Mouse (Mus musculus) embryonic facial prominence, embryonic 10.5 days (tissue): ENCODE data around the gene Slc4a1ap. TPM values are rescaled to one million over a fixed set of nuclear protein-coding genes. Genes with fewer than 3 reads are reported as not detected.

Source experiments
- DNase-seq: peaks from one replicate; pipeline ENCODE4 v3.0.0-alpha.2; 2017; ENCODE audit warnings: low spot score
- H3K27ac ChIP-seq: fragments of 300-500 bp; sonication (generic); replicated peaks from 2 replicates; pipeline ENCODE4 v1.5.1; 2016; ENCODE audit warnings: mild to moderate bottlenecking
- H3K27me3 ChIP-seq: fragments of 300-500 bp; sonication (generic); replicated peaks from 2 replicates; pipeline ENCODE4 v1.6.1; 2016; ENCODE audit warnings: low read depth, mild to moderate bottlenecking; ENCODE audit not compliant: poor library complexity, severe bottlenecking
- H3K36me3 ChIP-seq: fragments of 300-500 bp; sonication (generic); replicated peaks from 2 replicates; pipeline ENCODE4 v1.6.1; 2016; ENCODE audit warnings: mild to moderate bottlenecking, moderate library complexity
- H3K4me1 ChIP-seq: fragments of 300-500 bp; sonication (generic); 2 replicates; pipeline ENCODE4 v1.6.1; 2016
- H3K4me3 ChIP-seq: fragments of 300-500 bp; sonication (generic); 2 replicates; pipeline ENCODE4 v1.5.1; 2016; ENCODE audit warnings: mild to moderate bottlenecking, moderate library complexity
- H3K9me3 ChIP-seq: fragments of 300-500 bp; sonication (generic); 2 replicates; pipeline ENCODE4 v1.6.1; 2016; ENCODE audit warnings: mild to moderate bottlenecking
- WGBS: fragments of 180-500 bp; shearing (Covaris S2); methylation state at CpG from one replicate; pipeline ENCODE4 v1.1.7; 2016; 5-methylcytosine and 5-hydroxymethylcytosine counted together
- polyA plus RNA-seq: library from polyadenylated mRNA; unstranded; fragments of >200 nt; fragmentation: Nextera tagmentation; extraction: Ambion mirVana; gene quantifications from 2 replicates; pipeline ENCODE4 v1.2.1, GENCODE M21; 2016

The Slc4a1ap gene
- polyA plus RNA-seq, 1 experiment from 2014 or later, result 33.1 TPM

GRCm38 (mm10) chr5:31528560-31528959 is 1.8 kb downstream of the Slc4a1ap start:
- H3K9me3 ChIP-seq, result no peaks in the 10 kb centered on the region
- H3K27me3 ChIP-seq, result no peaks in the 10 kb centered on the region
- WGBS, result 68% methylated on average over 2 of the region's 2 CpGs
- peaks cover 51% of the 10 kb centered on the region for H3K36me3 ChIP-seq
- peak overlapping the region; percentile 99; the same call in 1 of the 2 replicates for H3K4me3 ChIP-seq
- DNase-seq, result no peak
- H3K27ac ChIP-seq, result no peak overlapping the region
- H3K4me1 ChIP-seq, result peaks cover 20% of the 10 kb centered on the region

- Histone ChIP-seq H3K4me1 (no peaks in the 10 kb centered on the region), H3K36me3 (peaks cover 97% of the 10 kb centered on the region), H3K27ac (no peak overlapping the region), H3K27me3 (no peaks in the 10 kb centered on the region), H3K4me3 (no peak overlapping the region), H3K9me3 (no peaks in the 10 kb centered on the region)
- DNase-seq, result no peak
- 91% methylated on average over 2 of the region's 2 CpGs for WGBS
Observed at GRCm38 (mm10) chr5:31535228-31535627, 8.4 kb downstream of the Slc4a1ap start.

GRCm38 (mm10) chr5:31559401-31559800 is 32.6 kb downstream of the Slc4a1ap start:
- no peaks in the 10 kb centered on the region for H3K9me3 ChIP-seq
- 52% methylated on average over 1 of the region's 1 CpGs for WGBS
- DNase-seq, result no peak
- no peak overlapping the region for H3K27ac ChIP-seq
- H3K36me3 ChIP-seq, result peaks cover 66% of the 10 kb centered on the region
- H3K27me3 ChIP-seq, result no peaks in the 10 kb centered on the region
- peaks cover 4% of the 10 kb centered on the region; the same call in 1 of the 2 replicates for H3K4me1 ChIP-seq
- no peak overlapping the region for H3K4me3 ChIP-seq

GRCm38 (mm10) chr5:31560352-31560751 is 33.6 kb downstream of the Slc4a1ap start:
- DNase-seq, result no peak
- WGBS, result 96% methylated on average over 2 of the region's 2 CpGs
- no peaks in the 10 kb centered on the region for H3K9me3 ChIP-seq
- H3K36me3 ChIP-seq, result peaks cover 64% of the 10 kb centered on the region
- no peak overlapping the region for H3K4me3 ChIP-seq
- H3K27me3 ChIP-seq, result no peaks in the 10 kb centered on the region
- H3K4me1 ChIP-seq, result peaks cover 4% of the 10 kb centered on the region; the same call in 1 of the 2 replicates
- no peak overlapping the region for H3K27ac ChIP-seq

GRCm38 (mm10) chr5:31562036-31562666 is 35.4 kb downstream of the Slc4a1ap start:
- no peak for DNase-seq
- Histone ChIP-seq H3K4me1 (peaks cover 4% of the 10 kb centered on the region; the same call in 1 of the 2 replicates), H3K9me3 (no peaks in the 10 kb centered on the region), H3K27ac (no peak overlapping the region), H3K27me3 (no peaks in the 10 kb centered on the region), H3K4me3 (no peak overlapping the region), H3K36me3 (peaks cover 46% of the 10 kb centered on the region)
- WGBS, result 90% methylated on average over 7 of the region's 7 CpGs

- H3K4me1 ChIP-seq, result peaks cover 4% of the 10 kb centered on the region; the same call in 1 of the 2 replicates
- H3K4me3 ChIP-seq, result no peak overlapping the region
- DNase-seq, result peak; percentile 80
- H3K27ac ChIP-seq, result no peak overlapping the region
- no peaks in the 10 kb centered on the region for H3K27me3 ChIP-seq
- peaks cover 39% of the 10 kb centered on the region for H3K36me3 ChIP-seq
- WGBS, result 9% methylated on average over 6 of the region's 6 CpGs
- no peaks in the 10 kb centered on the region for H3K9me3 ChIP-seq
Observed at GRCm38 (mm10) chr5:31563496-31563895, 36.7 kb downstream of the Slc4a1ap start.

- Histone ChIP-seq H3K4me1 (peaks cover 4% of the 10 kb centered on the region; the same call in 1 of the 2 replicates), H3K4me3 (no peak overlapping the region), H3K9me3 (no peaks in the 10 kb centered on the region), H3K36me3 (peaks cover 39% of the 10 kb centered on the region), H3K27ac (no peak overlapping the region), H3K27me3 (no peaks in the 10 kb centered on the region)
- no peak for DNase-seq
- 51% methylated on average over 7 of the region's 7 CpGs for WGBS
Observed at GRCm38 (mm10) chr5:31563905-31564304, 37.1 kb downstream of the Slc4a1ap start.

- no peak overlapping the region for H3K27ac ChIP-seq
- no peak overlapping the region for H3K4me3 ChIP-seq
- peaks cover 33% of the 10 kb centered on the region for H3K36me3 ChIP-seq
- no peaks in the 10 kb centered on the region for H3K27me3 ChIP-seq
- H3K9me3 ChIP-seq, result no peaks in the 10 kb centered on the region
- no peak for DNase-seq
- 91% methylated on average over 4 of the region's 4 CpGs for WGBS
- peaks cover 4% of the 10 kb centered on the region; the same call in 1 of the 2 replicates for H3K4me1 ChIP-seq
Observed at GRCm38 (mm10) chr5:31564976-31565375, 38.2 kb downstream of the Slc4a1ap start.

- H3K4me3 ChIP-seq, result no peak overlapping the region
- peaks cover 9% of the 10 kb centered on the region for H3K4me1 ChIP-seq
- DNase-seq, result no peak
- H3K27me3 ChIP-seq, result no peaks in the 10 kb centered on the region
- 83% methylated on average over 7 of the region's 7 CpGs for WGBS
- no peak overlapping the region for H3K27ac ChIP-seq
- H3K36me3 ChIP-seq, result peaks cover 26% of the 10 kb centered on the region
- H3K9me3 ChIP-seq, result no peaks in the 10 kb centered on the region
Observed at GRCm38 (mm10) chr5:31566026-31566425, 39.2 kb downstream of the Slc4a1ap start.

GRCm38 (mm10) chr5:31566457-31566856 is 39.7 kb downstream of the Slc4a1ap start:
- peaks cover 25% of the 10 kb centered on the region for H3K36me3 ChIP-seq
- WGBS, result 65% methylated on average over 3 of the region's 3 CpGs
- H3K4me3 ChIP-seq, result no peak overlapping the region
- H3K4me1 ChIP-seq, result peaks cover 13% of the 10 kb centered on the region
- DNase-seq, result no peak
- H3K27me3 ChIP-seq, result no peaks in the 10 kb centered on the region; the same call in 1 of the 2 replicates
- no peaks in the 10 kb centered on the region for H3K9me3 ChIP-seq
- H3K27ac ChIP-seq, result no peak overlapping the region

- WGBS, result 82% methylated on average over 5 of the region's 5 CpGs
- peaks cover 16% of the 10 kb centered on the region for H3K4me1 ChIP-seq
- DNase-seq, result no peak
- no peak overlapping the region for H3K4me3 ChIP-seq
- no peak overlapping the region for H3K27ac ChIP-seq
- no peaks in the 10 kb centered on the region for H3K9me3 ChIP-seq
- H3K27me3 ChIP-seq, result no peaks in the 10 kb centered on the region; the same call in 1 of the 2 replicates
- peaks cover 14% of the 10 kb centered on the region for H3K36me3 ChIP-seq
Observed at GRCm38 (mm10) chr5:31567951-31568657, 41.3 kb downstream of the Slc4a1ap start.

GRCm38 (mm10) chr5:31571023-31571608 is 44.3 kb downstream of the Slc4a1ap start:
- peaks cover 12% of the 10 kb centered on the region for H3K4me1 ChIP-seq
- H3K27ac ChIP-seq, result peak overlapping the region; percentile 49
- WGBS, result 13% methylated on average over 20 of the region's 20 CpGs
- no peaks in the 10 kb centered on the region for H3K9me3 ChIP-seq
- peak overlapping the region; percentile 29 for H3K4me3 ChIP-seq
- H3K27me3 ChIP-seq, result no peaks in the 10 kb centered on the region; the same call in 1 of the 2 replicates
- peaks cover 7% of the 10 kb centered on the region; the same call in 1 of the 2 replicates for H3K36me3 ChIP-seq
- no peak for DNase-seq
